Mouse (Mus musculus) frontal cortex, adult 2 months (tissue): ENCODE results near the gene BC035044. TPM values are rescaled to one million over a fixed set of nuclear protein-coding genes. Genes with fewer than 3 reads are reported as not detected.
"Not testable (repeated sequence)": the region's sequence is repeated elsewhere in the genome, so short reads cannot be mapped to it uniquely, and the experiment has no call there.

Source experiments
- DNase-seq, 2 experiments: peaks; one replicate each; pipeline ENCODE4 v3.0.0; 2022; ENCODE audit warnings: low spot score in 1 of 2; ENCODE audit errors: extremely low spot score in 1 of 2
- polyA plus RNA-seq: library from polyadenylated mRNA; depleted of rRNA; stranded (reverse); fragments of >200 nt; gene quantifications from 2 replicates; pipeline ENCODE4 v1.2.3, GENCODE M21; 2012

Gene BC035044
- polyA plus RNA-seq, 1 experiment = 2.0 TPM

DNA sequence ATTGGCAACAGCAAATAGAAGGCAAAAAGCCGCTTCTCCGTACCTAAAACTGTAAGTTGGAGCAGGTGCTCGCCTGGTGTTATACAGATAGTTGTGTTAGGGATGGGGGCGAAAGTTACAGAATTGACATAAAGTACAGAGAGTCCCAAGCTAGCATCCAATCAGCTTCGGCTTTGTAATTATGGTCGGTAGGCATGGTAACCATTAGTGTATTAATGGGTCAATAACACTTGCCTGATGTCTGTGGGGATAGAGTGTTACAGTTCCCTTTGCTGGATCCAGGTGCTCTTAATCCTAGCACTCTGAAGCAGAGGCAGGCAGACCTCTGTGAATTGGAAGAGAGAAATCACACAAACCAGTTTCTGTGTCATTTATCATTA, 54.0 kb downstream of the BC035044 start:
- DNase-seq = no peak

DNA sequence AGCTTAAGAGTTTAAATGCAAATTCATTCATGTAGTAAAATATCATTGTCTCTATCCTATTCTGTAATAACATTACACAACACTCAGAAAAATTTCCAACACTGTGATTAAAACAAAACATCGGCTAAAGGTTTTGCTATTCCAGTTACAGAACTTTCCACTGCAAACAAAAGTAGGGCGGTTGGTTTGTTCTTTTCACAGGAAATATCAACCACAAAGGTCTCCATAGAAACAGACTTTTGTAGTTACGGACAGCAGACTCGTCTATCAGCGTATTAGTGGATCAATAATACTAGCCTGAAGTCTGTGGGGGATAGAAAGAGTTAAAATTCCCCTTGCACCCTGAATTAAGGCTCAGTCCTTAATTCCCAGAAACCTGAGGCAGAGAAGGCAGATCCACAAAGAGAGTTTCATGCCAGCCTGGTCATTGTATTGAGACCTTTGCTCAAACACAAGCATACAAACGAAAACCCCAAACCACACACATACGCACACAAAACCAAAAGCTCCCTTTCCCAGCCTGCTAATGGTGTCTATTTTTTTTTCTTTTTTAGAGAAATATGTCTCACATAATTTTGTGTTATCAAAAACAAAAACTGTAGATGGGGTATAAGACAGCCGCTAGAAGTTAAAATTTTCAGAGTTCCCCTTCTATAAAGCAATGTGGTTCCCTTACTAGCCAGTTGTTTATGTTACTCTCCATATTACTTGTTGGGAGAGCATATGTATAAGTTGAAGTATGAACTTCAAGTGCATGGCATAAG, 54.6 kb downstream of the BC035044 start:
- DNase-seq = no peak

DNA sequence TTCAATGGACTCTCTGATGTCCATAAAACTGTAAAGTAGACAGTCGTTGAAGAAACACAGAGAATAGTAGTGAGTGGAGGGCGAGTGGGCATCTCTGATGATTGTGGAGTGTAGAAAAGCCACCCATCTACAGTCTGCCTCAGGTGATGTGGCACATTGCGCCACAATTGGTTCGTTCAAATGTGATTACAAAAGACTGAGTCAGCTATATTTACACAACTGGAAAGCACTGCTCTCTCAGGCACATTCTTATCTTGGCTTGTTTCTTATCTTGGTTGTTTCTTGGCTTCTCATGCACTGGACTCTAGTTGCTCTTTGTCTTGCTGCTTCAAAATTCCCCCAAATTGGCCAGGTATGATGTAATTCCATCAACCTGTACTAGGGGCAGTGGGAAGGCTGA, 55.4 kb downstream of the BC035044 start:
- no peak for DNase-seq

DNA sequence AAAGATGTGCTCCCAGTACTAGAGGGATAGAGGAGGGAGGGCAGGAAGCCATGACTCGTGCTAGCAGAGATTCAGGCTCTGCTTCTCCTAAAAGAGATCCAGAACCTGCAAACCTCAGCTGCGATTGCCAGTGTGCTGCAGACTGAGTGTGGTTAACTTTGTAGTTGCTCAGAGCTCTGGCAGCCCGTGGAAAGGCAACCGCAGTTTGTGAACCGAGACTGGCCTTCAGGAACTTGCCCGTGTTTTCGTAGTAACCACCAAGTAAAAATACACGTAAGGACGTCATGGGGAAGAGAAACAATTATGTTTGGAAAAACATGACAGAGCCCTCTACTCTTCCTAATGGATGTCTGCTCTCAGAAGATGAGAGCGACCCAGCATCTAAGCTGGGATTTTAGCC, 57.9 kb downstream of the BC035044 start:
- DNase-seq = no peak

DNA sequence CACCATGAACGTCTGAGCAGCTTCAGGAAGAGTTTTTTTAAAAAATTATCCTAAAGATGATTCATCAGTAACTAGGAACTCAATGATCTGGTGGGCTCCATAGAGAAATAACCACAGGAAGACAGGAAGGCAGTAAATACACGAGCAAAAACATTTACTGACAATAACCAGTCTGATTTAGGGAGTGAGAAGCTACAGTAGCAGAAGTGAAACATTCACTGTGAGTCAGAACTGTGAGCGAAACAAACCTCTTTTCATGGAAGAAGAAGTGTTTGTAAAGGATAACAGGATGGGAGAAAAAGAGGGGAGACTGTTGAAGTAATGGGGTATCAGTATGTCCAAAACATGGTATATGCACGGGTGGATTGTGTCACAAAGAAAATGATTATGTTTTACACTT, 61.1 kb downstream of the BC035044 start:
- no peak for DNase-seq

DNA sequence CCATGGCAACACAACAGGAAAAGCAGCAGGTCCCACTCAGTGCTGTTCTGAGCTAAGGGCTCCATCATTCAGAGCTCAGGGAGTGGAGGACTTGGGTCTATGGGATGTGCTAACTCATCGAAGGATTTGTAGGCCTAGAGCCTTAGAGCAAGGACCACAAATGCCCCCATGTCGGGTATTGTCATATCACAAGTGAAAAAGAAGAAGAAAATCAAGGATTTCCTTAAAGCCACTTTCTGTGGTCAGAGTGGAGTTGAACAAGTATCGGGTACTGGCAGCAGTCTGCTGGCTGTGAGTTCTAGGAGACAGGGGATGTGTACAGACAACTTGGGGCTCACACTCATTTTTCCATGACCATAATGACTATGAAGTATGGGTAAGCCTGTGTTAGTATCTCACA, 64.1 kb downstream of the BC035044 start:
- DNase-seq = no peak

DNA sequence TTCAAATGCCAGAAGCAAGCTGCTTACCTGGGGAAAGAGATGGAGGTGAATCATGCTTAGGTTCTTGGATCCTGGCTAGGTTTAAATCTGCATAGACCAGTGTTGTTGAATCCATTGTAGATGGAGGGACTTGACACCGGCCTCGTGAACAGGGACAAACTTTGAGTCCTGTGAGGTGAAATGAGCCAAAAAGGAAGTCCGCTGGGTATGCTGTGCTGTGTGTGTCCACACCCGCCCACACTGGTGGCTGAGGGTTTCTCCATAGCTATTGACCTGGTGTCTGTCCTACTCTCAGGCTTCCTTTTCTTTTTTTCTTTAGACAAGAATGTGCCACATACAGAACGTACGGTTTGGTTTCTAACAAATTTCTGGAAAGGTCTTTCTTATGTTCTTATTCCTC, 64.8 kb downstream of the BC035044 start, which contains the start of the genes Gm44511 and Klrb1b:
Gm44511 (minus strand) TSS at position 184 of the 400 bp plus-strand sequence.
Klrb1b (minus strand) TSS at position 200 of the 400 bp plus-strand sequence.
- DNase-seq = no peak

DNA sequence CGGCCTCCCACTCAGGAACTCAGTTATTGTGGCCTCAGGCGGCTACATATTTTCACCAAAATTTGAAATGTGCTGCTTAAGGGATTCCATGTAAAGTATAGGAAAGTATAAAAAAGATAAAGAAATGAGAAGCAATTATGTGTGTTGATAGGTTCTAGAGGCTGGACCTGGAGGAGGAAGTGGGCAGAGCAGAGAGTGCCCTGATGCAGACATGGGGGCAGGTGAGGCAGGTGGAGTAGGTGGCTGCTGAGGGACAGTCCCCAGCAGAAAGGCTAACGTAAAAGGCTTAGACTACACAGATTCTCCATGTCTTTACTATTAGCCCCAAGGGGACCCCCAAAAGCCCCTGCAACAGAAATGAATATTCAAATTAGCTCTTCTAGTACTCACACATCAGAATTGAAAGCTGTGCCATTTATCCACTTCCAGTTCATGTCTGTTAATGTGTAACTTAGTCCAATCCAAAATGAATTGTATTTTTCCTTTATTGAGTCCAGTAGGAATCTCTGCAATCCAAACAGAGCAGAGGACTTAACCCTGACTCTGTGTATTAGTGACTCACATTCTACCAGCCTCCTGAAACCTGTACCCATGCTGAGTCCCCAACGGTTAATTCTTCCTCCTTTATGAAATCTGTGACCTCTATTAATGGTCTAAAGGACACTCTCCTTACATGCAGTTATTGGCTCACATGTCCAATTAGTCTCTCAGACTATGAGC, 72.7 kb downstream of the BC035044 start:
- no peak for DNase-seq

DNA sequence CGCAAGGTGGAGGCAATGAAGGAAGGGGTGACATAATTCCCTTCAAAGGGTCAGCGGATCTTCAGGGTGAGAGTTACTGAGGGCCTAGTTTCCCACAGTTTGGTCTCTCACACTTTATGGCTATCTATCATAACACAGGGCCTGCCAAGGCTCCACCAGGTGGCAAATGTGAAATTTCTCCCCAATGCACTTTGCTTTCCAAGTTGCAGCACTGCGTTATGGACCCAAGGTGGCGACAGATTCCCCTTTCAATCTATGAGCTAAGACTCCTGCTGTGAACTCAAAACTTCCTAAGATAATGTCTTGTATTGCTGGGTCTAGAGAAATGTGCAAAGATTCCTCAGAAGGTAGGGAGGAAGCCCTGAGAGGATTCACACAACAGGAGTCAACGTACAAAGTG, 82.4 kb downstream of the BC035044 start:
- peak in 1 of 2 experiments; percentile 40 for DNase-seq

DNA sequence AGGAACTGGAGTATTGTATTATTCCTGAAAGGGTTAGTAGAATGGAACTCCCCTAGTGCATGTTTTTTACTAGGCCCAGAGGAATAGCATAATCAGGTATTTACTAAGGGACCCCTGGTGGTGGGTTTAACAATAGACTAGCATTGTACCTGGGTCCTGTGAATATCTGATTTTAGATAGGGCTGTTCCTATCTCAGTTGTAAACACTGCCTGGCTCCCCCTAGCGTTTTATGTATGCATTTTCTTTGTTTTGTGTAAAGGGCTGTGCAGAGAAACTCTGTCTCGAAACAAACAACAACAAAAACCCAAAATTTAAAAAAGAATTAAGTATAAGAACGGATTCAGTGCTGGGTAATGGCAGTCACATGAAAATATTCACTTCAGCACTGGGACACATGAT, 83.9 kb downstream of the BC035044 start:
- peak in 1 of 2 experiments; percentile 15 for DNase-seq

DNA sequence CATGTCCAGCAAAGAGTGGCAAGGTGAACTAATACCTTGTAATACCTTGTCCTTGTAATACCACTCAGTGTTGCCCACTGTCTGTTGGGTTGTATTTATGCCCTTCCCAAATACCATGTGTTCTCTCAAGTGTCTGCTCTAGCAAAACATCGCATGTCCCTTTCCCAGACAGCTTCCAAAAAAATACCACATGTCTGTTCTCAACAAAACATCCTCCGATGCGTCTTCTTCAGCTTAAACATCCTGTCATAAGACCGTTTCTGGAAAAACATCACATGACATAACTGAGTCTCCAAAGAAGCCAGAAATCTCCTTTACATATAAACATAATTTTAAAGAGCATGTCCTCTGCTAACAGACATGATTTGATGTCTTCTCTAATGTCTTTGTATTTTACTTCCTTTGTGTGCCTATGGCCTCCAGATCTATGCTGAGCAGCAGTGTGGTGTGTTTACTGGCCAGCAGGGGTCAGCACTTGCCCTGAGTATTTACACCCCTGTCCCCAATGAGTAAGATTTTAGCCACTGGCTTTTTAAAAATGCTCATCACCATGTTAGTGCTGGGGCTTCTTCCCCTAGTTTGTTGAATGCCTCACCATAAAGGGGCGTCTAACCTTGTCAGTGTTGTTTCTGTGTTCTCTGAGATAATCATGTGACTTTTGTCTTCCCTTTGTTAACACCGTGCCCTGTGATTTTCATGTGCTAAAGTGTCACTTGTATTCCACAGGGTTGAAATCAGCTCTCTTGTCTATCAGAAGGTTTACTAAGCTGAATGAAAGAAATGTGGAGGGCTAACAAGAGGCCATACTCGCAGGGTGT, 85.9 kb downstream of the BC035044 start:
- peak; percentile 32 to 64 for DNase-seq

DNA sequence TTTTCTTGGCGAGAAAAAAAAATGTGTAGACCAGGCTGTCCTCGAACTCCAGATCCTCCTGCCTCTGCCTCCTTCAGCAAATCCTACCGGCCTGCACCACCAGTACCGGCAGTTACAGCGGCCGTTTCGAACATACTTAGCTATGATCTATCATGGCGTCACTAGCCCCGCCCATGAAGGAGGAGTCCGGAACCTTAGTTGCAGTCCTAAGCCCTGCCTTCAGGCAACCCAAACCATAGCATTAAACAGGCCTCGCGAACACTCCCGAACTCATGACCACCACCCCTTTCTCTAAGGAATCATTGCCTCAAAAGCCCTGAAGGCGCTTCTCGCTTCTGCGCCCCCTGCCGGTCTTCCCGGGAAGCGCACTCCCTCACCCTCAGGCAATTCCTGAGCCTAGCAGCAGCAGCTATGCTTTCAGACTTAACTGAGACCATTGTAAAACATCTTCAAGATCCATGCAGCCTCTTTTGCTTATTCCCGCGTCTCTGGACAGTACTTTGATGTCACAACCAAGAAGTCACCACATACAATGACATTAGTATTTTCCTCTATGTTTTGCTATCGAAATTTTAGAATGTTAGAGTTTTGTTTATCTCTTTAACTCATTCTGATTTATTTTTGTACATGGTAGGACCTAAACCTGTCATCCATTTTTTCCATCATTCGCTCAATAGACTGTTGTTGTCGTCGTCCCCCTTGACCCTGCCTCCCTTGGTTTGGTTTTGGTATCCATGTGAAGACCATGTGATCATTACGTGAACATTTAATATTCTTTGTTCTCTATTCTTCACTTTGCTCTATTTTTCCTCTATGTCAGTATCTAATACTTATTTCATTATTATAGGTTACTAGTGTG, 87.7 kb downstream of the BC035044 start:
- peak; percentile 96 to 100 for DNase-seq

DNA sequence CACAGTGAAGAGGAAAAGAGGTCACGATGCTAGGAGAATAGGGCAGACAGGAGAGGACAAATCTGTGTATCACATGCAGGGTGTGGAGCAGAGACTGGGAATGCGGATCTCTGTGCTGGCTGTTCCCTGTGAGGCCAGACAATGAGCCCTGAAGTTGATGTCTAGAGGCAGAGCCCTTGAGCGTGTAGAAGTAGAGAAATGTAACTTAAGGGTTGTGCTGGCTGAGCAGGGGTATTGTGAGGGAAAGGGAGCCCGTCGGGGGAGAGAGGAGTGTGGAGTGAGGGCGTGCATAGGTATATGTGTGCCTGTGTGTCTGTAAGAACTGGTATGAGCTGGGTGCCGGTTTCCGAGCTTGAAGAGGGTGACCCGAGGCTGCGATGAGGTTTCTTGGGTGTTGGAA, 88.4 kb downstream of the BC035044 start:
- DNase-seq = peak; percentile 26 to 51

DNA sequence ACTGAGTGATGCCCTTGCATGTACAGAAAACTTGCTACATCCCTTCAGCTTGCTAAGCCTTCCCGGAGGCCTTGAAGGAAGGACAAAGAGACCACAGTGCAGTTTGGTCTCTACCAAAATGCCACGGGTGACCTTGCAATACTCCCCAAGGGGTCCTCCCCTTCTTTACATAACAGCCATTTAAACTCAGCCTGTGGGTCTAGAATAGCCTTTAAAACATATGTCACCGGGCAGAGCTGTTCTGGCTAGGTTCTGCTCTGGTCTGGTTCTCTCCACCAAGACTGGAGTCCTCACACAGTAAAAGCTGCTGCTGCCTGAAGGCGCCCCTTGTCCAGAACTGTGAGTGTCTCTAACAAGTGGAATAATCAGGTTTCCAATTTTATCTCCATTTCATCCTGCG, 90.2 kb downstream of the BC035044 start:
- not testable (repeated sequence) for DNase-seq

DNA sequence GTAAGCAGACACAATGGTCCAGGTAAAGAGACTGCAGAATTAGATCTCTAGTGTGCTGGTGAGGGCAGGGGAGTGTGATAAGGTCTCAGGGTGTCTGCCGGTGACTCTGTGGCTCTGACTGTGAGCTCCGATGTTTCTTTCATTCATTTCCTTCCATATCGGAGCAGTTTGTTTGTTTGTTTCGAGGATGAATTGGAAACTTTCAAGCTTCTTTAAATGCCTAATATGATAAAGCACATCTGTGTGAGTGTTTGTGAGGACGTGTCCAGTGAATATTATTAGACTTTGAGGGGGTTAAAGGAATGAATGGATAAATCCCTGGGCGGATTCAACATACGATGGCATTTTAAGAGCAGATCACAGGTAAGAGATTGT, 91.0 kb downstream of the BC035044 start:
- peak in 1 of 2 experiments; percentile 7 for DNase-seq

DNA sequence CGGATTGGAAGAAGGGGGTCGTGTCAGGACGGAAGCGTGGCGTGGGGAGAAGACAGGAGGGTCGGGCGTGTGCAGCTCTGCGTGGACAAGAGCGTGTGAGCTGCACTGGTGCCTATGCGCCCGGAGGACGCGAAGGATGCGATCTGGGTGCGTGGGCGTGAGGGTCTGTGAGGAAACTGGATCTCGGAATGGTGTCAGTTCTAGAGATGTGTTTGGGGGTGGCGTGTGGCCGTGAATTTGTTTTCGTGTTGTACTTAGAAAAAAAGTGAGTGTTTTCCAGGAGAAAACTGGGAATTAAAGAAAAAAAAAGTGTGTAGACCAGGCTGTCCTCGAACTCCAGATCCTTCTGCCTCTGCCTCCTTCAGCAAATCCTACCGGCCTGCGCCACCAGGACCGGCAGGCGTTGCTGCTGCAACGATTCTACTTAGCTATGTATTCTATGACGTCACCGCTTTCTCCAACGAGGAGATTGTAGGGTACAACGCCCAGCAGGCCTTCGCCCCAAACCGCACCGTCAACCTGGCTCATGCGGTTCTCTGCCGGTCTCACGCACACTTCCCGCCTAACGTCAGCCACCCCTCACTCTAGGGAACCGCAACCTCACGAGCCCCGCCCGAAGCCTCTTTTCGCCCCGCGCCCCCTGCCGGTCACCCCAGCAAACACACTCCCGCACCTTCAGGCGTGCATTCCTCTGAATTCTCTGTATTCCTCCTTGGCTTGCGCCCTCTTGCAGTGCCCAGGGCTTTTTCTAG, 91.6 kb downstream of the BC035044 start:
- peak; percentile 79 to 93 for DNase-seq
